Mouse (Mus musculus): Measurements from ENCODE around the gene Dusp21.

The Dusp21 gene

DNA sequence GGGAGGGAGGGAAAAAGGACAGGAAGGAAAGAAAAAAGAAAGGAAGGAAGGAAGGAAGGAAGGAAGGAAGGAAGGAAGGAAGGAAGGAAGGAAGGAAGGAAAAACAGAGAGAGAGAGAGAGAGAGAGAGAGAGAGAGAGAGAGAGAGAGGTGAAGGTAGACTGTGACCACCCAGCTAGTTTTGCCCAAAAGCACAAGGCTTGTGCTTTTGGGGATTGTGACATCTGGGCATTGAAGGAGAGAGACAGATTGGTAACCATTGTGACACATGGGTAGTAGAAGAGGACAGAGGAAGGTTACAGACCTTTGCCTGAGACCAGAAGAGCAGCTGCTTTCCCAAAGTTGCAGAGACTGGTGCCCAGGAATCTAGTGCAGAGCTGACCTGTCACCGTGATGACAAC lies at the start of gene Dusp21:
Gene Dusp21, plus strand, starts transcription at position 301 of the 400 bp plus-strand sequence.
- no peak for DNase-seq (ENCODE audit: low spot score in 2 of 2)

DNA sequence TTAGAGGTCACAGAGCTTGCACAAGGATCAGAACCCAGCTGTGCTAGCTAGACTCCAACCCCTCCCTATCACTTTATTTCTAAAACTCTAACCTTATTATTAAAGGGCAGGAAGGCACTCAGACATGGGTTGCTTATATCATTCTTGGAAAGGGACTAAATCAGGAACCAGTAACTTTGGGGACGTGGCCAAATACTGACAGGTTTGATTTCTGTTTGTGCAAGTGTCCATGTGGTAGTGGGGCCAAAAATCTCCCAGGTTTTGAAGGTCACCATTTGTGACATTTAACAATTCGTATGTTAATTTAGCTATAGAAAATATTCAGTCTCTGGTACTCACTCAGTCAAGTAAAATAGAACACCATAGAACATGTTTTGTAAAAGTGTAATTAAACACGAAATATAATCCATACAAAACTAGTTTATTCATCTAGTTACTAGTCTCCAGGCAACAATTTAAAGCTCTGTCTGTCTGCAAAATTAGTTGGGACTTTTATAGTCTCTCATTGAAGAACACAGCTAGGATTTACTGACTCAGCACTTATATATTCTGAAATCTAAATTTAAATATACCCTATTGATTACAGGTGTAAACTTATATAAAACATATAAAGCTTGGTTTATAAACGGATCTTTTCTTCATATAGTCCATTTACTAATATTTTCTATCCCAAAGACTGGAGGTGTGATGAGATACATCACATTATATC lies 15.2 kb downstream of the Dusp21 start:
- no peak for DNase-seq (ENCODE audit: low spot score in 2 of 2)

DNA sequence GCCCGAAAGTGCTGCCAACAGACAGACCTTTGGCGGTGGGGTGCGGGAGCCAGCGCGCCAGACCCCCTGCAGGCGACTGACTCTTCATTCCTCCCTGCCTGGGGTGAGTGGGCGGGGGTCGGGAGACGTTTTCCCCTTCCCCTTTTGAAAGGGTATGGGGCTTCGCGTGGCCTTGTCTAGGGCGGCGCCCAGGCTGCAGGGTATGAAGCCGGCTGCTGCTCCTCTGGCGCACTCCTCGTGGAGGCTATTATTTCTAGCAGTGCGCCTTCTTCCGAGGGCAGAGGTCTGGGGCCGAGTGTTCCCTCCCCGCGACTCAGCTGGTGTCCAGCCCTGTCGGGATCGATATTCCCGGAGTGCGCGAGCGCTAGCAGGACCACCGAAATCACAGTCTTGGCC lies 16.1 kb downstream of the Dusp21 start:
- peak in 1 of 2 experiments; percentile 46 for DNase-seq (ENCODE audit: low spot score in 2 of 2)

DNA sequence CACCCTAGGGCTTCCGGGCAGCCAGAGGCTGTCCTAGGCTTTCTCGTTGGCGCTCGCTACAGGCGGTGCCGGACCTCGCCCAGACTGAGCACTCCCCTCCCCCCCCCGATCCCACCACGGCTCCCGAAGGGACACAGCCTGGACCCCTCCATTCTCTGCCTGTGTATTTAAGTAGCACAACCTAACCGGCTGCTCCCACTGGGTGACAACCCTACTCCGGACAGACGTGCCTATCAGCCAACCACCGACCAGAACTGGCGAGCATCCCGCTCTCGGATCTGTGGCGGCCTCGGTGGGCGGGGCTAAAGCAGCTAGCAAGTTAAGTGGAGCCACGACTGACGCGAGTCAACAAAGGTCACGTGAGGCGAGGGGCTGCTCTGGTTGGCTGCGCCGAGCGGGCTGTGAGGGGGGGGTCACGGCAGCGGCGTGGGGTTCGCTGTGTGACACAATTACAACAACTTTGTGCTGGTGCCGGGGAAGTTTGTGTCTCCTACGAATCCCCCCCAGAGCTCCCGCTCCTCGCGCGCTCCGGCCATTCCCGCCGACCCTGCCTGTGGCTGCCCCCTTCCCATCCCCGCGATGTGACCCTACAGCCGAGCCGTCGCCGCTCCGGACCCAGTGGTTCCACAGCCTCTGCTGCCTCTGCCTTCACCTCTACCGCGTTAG lies 16.7 kb downstream of the Dusp21 start, which contains the start of gene Kdm6a:
Gene Kdm6a, plus strand, starts transcription at position 384 of the 666 bp plus-strand sequence.
- peak; percentile 99 for DNase-seq (ENCODE audit: low spot score in 2 of 2)

DNA sequence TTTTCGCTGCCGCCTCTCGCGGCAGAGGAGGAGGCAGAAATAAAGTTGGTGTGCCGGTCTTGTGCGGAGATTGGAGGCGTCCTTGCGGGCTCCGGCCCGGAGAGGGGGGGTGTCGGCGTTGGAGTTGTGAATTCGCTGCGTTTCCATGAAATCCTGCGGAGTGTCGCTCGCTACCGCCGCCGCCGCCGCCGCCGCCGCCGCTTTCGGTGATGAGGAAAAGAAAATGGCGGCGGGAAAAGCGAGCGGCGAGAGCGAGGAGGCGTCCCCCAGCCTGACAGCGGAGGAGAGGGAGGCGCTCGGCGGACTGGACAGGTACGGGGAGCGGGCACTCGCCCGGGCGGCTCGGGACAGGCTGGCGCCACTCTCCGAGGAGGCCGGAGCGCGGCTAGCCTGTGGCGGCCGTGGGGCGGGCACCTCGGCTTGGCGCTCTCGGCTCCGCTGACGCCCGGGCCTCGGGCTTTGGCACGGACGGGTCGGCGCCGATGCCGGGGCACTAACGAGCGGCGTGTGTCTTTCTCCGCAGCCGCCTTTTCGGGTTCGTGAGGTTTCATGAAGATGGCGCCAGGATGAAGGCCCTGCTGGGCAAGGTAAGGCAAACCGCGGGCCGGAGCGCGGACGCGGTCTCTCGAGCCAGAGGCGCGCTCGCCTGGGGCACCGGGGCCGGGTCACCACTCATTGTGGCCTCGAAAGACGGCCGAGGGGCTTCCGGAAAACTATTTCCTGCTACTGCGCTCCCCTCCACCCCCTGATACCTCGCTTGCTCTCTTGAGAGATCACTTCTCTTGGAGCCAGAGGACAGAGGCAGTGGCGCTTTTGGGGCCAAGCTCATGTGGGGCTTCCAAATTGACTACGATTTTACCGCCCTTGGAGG lies 17.4 kb downstream of the Dusp21 start:
- peak; percentile 65 to 85 for DNase-seq (ENCODE audit: low spot score in 2 of 2)

DNA sequence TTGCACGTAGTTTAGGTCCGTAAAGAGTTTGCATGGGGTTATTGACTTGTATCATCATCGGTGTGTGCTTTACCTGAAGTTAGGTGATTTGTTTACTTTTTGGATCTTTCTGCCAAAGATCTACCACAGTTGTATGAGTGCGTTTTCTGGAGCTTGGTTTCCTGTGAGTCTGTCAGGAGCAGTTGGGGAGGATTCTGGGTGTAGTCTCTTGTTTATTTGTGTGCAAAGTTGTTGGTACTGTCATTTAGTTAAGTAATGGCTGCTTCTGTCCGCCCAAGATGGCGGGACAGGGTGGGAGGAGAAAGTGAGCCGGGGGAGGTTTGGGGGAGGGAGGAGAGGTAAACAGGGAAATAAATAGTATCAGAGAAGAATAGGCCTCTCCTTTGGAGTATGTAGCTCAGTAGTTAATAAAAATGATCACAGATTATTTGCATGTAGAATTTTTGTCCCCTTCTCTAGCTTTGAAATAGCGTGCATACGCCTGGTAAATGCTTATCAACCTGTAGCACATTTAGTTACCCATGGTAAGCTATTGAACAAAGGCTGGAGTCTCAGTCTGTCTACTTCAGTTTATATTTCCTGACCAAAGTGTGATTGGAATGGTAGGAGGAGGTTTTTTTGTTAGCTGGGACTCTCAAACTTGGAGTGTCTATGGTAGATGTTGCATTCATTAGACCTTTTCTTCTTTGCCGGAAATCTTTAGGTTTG lies 18.4 kb downstream of the Dusp21 start:
- peak; percentile 47 to 48 for DNase-seq (ENCODE audit: low spot score in 2 of 2)

DNA sequence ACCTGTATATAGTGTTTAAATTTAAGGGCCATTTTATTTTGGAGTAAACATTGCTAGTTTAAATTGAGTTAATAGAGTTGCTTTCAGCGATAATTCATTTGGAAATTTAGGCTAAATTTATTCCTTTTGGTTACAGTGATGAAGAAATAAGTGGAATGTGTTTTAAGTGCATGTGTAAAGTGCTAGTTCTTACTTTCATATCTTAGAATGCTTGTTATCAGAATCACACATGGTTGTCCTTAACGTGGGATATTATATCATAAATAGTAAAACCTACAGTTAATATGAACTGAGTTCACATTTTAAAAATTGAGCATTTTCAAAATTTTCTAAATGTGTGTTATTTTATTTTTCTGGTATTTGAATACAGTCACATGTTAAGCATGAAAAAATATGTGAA lies 19.5 kb downstream of the Dusp21 start:
- DNase-seq (ENCODE audit: low spot score in 2 of 2) = no peak

DNA sequence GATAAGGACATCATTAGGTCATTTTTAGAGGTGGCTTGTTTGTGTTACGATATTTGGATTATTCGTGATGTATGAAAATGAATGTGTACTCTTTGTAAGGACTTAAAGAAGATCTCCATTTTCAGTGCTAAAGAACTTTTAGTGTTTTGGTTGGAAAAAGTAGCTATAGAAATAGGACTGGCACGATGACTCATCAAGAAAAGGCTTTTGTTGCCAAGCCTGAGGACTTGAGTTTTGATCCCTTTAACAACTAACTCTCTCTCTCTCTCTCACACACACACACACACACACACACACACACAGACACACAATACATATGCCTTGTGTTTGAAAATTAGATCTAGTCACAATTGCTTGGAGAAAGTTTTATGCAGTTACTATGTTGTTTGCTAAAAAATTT lies 21.3 kb downstream of the Dusp21 start:
- DNase-seq (ENCODE audit: low spot score in 2 of 2) = no peak

DNA sequence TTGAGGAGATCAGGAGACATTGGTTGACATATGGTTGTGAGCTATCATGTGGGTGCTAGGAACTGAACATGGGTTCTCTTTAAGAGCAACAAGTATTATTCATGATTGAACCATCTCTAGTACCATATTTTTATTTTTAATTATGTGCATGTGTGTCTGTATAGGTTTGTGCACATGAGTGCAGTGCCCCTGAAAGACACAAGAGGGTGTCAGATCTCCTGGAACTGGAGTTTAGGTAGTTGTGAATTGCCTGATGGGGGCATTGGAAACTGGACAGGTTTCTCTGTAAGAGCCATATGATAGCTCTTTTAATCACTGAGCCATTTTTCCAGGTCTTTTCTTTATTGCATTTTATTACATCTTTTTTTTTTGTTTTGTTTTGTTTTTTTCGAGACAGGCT lies 23.3 kb downstream of the Dusp21 start:
- peak in 1 of 2 experiments; percentile 19 for DNase-seq (ENCODE audit: low spot score in 2 of 2)

DNA sequence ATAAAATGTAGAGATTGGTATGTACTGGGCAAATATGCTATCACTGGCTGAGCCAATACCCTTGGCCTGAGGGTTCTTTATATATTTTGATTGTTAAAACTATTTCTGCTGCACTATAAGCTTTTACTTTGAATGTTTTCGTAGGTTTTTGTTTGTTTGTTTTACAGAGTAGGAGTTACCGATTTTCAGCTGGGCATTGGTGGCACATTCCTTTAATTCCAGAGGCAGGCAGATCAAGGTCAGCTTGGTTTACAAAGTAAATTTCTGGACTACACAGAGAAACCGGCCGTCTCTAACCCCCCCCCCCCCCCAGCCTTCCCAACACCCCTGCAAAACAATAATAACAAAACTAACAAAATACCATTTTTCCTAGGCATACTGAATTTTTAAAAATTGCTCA lies 29.2 kb downstream of the Dusp21 start:
- no peak for DNase-seq (ENCODE audit: low spot score in 2 of 2)

DNA sequence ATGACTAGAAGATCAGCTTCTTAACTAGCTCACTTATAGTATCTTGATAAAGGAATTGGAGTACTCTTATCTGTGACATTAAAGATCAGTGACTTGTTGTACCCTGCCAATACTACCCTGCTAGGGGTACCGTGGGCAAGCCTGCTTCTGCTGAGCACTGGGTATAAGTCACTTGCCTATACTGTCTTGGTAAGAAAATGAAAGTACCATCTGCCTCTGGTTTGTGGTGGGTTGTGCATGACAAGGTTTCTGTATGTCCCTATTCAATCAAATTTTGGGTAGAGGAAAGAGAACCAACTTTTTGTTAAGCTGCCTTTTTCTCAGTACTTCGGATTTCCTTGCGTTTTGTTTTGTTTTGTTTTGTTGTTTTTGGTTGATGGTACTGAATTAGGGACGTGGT lies 32.1 kb downstream of the Dusp21 start:
- no peak for DNase-seq (ENCODE audit: low spot score in 2 of 2)

DNA sequence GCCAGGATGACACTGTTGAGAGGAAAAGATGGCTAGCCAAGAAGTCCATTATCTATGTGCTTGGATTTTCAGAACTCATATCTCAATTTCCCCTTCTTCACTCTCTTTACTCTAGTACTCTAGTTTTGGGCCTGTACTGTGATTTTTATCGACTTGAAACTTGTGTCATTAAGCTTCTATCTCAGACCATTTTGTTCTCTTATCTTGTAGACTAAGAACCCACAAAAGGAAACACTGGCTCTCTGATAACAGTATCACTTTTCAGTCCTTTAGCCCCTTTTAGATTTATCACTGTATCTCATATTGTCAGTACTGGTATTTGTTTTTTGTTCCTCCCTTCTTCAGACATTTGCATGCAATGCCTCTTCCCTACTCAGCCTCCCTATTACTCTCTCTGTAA lies 33.8 kb downstream of the Dusp21 start:
- no peak for DNase-seq (ENCODE audit: low spot score in 2 of 2)

DNA sequence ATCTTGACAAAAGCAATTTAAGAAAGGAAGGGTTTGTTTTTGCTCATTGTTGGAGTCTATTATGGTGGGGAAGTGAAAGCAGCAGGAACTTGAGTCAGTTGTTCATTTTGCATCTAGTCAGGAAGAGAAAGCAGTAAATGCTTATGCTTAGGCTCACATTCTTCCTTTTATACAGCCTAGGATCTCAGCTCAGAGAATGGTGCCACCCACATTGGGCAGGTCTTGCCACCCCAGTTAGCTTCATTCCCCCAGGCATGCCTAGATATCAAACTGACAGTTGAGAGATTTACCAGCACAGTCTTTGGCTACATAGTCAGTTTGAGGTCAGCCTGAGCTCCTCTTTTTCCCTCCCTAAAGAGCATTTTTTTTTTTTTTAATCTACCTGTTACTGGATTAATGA lies 41.5 kb downstream of the Dusp21 start:
- no peak for DNase-seq (ENCODE audit: low spot score in 2 of 2)

DNA sequence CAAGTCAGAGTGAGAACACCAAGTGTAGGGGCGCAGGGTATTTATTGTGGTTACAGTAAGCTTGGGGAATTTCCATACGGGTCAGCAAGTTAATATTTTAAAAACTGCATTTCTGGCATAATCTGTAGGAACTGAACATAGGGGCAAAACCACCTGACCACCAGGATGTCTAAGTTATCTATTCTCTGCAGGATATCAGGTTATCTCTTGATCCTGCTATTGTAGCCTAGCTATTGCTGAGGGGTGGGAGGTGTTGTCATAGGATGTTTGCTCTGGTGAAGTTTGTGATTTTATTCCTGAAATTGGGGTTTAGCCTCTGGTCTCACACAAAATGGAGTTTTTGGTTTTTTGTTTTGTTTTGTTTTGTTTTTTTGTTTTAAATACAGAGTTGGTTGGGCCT lies 42.6 kb downstream of the Dusp21 start:
- no peak for DNase-seq (ENCODE audit: low spot score in 2 of 2)
